ENCODE assay signal across 32 mouse cellular contexts in genomic region chr1:136327638-136328037, GRCm38 (mm10).
"Had no signal": no experiment of that assay in that cellular context is flagged by ENCODE, and none has a peak within 500 bp of the region (broad histone marks: within the 10 kb centered on the region; RNA-seq: fewer than 3 reads in every experiment).

No protein-coding gene starts in this region.

- H3K27ac ChIP-seq: heart, embryonic 10.5 days; heart, embryonic 15.5 days; hindbrain, embryonic 12.5 days; hindbrain, embryonic 13.5 days; hindbrain, embryonic 14.5 days; hindbrain, embryonic 15.5 days; hindbrain, postnatal 0 days; kidney, embryonic 15.5 days; kidney, postnatal 0 days; left cerebral cortex, adult 2 months had no signal

- H3K9me3 ChIP-seq: heart, embryonic 10.5 days; heart, embryonic 12.5 days; heart, embryonic 13.5 days; heart, embryonic 15.5 days; hindbrain, embryonic 12.5 days; hindbrain, embryonic 13.5 days; hindbrain, embryonic 15.5 days; kidney, embryonic 15.5 days had no signal

- H3K27me3 ChIP-seq: heart, embryonic 12.5 days; heart, embryonic 13.5 days; heart, embryonic 15.5 days; hindbrain, embryonic 12.5 days; hindbrain, embryonic 13.5 days; hindbrain, embryonic 15.5 days; kidney, embryonic 15.5 days had no signal

- DNase-seq: heart, postnatal 10 days; heart, postnatal 14 days; heart, postnatal 36 days; heart, postnatal 4 days; kidney, adult 11 months; kidney, adult 18-20 months; kidney, adult 2 months; kidney, adult 8-10 months; kidney, adult 9 months; kidney, postnatal 10 days; kidney, postnatal 14 days; kidney, postnatal 25 days; kidney, postnatal 36 days; kidney, postnatal 4 days; layer of hippocampus, adult 9-11 months; layer of hippocampus, postnatal 36 days had no signal

- H3K4me2 ChIP-seq: heart, embryonic 11.5 days; heart, embryonic 12.5 days; heart, embryonic 13.5 days; heart, embryonic 15.5 days; hindbrain, embryonic 12.5 days; hindbrain, embryonic 13.5 days; hindbrain, embryonic 14.5 days; hindbrain, embryonic 15.5 days; kidney, embryonic 15.5 days had no signal

- H3K9ac ChIP-seq: heart, embryonic 12.5 days; heart, embryonic 13.5 days; heart, embryonic 15.5 days; hindbrain, embryonic 12.5 days; hindbrain, embryonic 13.5 days; hindbrain, embryonic 14.5 days; hindbrain, embryonic 15.5 days; kidney, embryonic 15.5 days had no signal

- ATAC-seq: hindbrain, embryonic 16.5 days; hindbrain, postnatal 0 days; inflammation-experienced regulatory T-cells, adult 6 months had no signal

- H3K4me3 ChIP-seq: heart, embryonic 10.5 days; heart, embryonic 12.5 days; heart, embryonic 13.5 days; heart, embryonic 15.5 days; hindbrain, embryonic 12.5 days; hindbrain, embryonic 13.5 days; hindbrain, embryonic 15.5 days; kidney, embryonic 15.5 days; layer of hippocampus, adult 2 months; left cerebral cortex, adult 2 months had no signal
